Mouse (Mus musculus) left cerebral cortex, postnatal 14 days (tissue): ENCODE data around the gene Irf2bp1. TPM values are rescaled to one million over a fixed set of nuclear protein-coding genes. Genes with fewer than 3 reads are reported as not detected.

ENCODE experiments used
- DNase-seq, 2 experiments: peaks; one replicate each; pipeline ENCODE4 v3.0.0; 2021 to 2022; ENCODE audit warnings: low spot score in 2 of 2, mixed read lengths in 1 of 2
- intact Hi-C: fragments of 180-260 bp; cut with DNase I; formaldehyde crosslinking; loops from one replicate; pipeline ENCODE4 v1.15.1; 2025
- total RNA-seq, 2 experiments: library from RNA; stranded (reverse); gene quantifications; 2 replicates each; pipeline ENCODE4 v1.2.3; 2021

The Irf2bp1 gene
- total RNA-seq, 2 experiments from 2014 or later: 42.5 to 45.2 TPM

DNA sequence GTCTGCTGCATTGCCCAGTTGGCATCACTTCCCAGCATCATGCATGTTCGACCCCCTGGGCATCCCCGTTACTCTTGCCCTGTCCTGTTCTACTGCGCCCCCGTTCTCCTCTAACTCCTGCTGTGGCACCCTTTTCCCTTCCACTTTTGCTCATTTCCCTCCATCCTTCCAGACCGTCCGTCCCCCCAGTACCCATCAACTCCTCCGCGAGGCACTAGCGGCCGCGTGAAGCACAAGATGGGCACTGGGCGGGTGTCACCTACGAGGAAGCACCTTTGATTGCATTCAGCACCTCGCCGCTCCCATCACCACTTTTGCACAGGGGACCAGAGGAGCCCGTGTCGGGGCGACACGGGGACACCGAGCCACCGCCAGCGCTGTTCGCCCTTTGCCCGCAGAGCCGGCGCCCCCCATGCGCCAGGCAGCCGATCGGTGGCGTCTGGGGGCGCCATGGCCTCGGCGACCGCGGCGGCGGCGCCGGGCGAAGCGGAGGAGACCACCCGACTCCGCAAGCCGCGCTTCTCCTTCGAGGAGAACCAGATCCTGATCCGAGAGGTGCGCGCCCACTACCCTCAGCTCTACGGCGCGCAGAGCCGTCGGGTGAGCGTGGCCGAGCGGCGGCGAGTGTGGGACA is 12.1 kb upstream of the Irf2bp1 start:
- intact Hi-C loops: loop anchor here (5.0 to 10.0 kb wide), 2 partner anchors 67 to 94 kb away; partner anchors contain the start of gene Nova2
- peak in 1 of 2 experiments; percentile 37 for DNase-seq

DNA sequence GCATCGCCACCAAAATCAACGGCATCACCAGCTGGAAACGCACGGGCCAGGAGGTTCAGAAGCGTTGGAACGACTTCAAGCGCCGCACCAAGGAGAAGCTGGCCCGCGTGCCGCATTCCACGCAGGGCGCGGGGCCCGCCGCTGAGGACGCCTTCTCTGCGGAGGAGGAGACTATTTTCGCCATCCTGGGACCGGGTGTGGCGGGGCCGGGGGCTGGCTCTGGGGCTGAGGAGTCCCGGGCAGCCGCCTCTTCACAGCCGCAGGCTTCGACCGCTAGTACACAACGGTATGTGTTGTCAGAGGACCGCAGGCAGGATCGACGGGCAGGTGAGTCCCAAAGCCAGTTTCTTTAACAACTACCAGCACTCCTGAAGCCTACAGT is 11.6 kb upstream of the Irf2bp1 start:
- peak in 1 of 2 experiments; percentile 57 for DNase-seq
- intact Hi-C loops: loop anchor here (5.0 to 10.0 kb wide), 2 partner anchors 67 to 95 kb away; partner anchors contain the start of gene Nova2

GRCm38 (mm10) chr7:18993036-18993435 is 10.8 kb upstream of the Irf2bp1 start:
- intact Hi-C loops: loop anchor here (5.0 to 10.0 kb wide), 2 partner anchors 68 to 96 kb away; partner anchors contain the start of gene Nova2
- DNase-seq: no peak

- intact Hi-C loops: loop anchor here (10.0 kb wide), 1 partner anchor 74 kb away; the partner anchor contains the start of gene Nova2
- DNase-seq: no peak
Observed at GRCm38 (mm10) chr7:18998835-18999234, 5.0 kb upstream of the Irf2bp1 start.

- intact Hi-C loops: no loop called here
- no peak for DNase-seq
Observed at GRCm38 (mm10) chr7:19000421-19000820, 3.4 kb upstream of the Irf2bp1 start.

- peak in 1 of 2 experiments; percentile 29 for DNase-seq
- intact Hi-C loops: no loop called here
Observed at GRCm38 (mm10) chr7:19001066-19001806, 2.6 kb upstream of the Irf2bp1 start.

DNA sequence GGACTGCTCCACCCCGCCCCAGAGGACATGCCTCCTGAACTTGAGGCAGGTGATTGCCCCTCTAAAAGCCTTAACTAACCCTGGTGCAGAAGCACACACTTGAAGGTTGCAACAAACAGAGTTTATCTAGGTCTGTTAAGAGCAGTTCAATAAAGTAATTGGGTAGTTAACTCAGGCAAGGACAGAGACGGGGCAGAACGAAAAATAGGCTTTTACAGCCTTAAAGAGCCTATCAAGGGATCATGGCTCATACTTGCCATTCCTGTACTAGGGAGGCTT is 2.1 kb upstream of the Irf2bp1 start:
- intact Hi-C loops: no loop called here
- DNase-seq: no peak

DNA sequence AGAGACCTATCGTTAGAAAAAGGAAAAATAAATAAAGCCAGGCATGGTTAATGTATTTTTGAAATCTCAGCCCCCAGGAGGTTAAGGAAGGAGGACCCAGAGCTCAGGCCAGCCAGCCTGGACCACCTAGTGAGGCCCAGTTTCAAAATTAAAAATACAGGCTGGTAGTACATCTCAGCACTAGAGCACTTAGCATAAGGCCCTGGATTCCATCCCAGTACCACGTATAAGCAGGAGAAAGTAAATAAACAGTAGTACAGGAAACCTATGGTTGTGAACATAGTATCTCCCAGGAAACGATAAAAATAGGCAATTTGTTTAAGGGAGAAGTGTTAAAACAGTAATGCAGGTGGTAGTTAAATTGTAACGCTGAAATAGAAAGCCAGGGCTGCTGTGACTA is 1.7 kb upstream of the Irf2bp1 start:
- DNase-seq: no peak
- intact Hi-C loops: no loop called here

GRCm38 (mm10) chr7:19002848-19003498 is 871 bp upstream of the Irf2bp1 start:
- DNase-seq: peak; percentile 80 to 91
- intact Hi-C loops: no loop called here

- DNase-seq: no peak
- intact Hi-C loops: no loop called here
Observed at GRCm38 (mm10) chr7:19004631-19005079, 811 bp downstream of the Irf2bp1 start.

- intact Hi-C loops: no loop called here
- no peak for DNase-seq
Observed at GRCm38 (mm10) chr7:19005417-19006121, 1.7 kb downstream of the Irf2bp1 start.

DNA sequence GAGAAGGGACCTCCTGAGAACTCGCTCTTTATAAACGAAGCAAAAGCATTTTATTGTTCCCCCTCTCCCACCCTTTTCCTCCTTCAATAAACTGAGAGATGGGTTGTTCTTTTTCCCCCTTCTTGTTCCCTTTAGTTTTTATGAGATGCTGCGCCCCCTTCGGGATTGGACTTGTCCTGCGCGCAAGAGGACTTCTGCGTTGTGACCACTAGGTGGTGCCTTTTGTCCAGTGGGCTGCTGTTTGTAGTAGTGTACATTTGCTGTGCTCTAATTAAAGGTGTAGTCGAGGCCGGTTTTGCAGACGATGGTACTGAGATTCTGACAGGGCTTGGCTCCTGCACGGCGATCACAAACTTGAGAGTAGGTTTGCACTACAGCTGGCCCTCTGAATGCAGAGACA is 2.6 kb downstream of the Irf2bp1 start:
- DNase-seq: peak; percentile 86 to 92
- intact Hi-C loops: no loop called here

- DNase-seq: no peak
- intact Hi-C loops: no loop called here
Observed at GRCm38 (mm10) chr7:19007026-19007977, 3.5 kb downstream of the Irf2bp1 start.

- intact Hi-C loops: no loop called here
- no peak for DNase-seq
Observed at GRCm38 (mm10) chr7:19010581-19010980, 6.7 kb downstream of the Irf2bp1 start.

DNA sequence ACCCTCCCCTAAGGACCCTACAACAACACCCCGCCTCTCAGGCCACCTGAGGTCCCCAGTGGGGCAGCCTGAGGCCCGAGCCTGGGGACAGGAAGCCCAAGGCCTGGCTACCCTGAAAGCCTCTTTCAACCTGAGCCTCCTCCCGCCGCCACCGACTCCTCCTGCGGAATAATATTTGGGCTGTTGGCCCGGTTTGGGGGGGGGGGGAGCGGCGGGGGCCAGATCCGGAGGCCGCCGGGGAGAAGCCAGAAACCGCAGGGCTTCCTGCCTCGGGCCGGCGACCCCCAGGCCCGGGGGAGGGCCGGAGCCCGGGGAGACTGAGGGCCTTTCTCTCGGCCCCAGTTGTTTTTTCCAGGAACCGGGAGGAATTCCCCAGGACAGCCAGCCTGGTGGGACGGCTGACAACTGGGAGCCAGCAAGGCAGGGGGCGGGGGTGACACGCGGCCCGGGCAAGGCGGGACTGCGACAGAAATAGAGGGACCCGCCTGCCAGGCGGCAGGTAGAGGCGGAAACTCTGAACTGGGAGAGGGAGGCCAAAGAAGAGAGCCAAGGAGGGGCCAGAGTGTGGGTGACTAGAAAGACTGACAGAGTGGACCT is 8.3 kb downstream of the Irf2bp1 start:
- intact Hi-C loops: no loop called here
- no peak for DNase-seq

DNA sequence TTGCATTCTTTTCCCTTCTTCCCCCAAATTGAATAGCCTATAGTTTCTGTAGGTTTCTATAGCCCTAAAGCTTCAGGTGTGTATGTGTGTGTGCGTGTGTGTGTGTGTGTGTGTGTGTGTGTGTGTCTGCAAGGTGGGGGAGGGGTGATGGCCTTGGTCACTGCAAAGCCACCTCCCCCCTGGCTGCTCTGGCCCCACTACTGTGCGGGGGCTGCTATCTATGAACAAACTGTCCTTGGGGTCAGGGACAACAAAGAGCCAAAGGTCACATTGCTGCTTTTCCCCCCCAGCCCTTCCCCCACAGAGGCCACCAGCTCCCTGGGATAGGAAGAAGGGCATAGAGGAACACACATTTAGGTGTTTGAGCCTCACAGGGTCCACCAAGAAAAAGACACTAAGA is 9.0 kb downstream of the Irf2bp1 start:
- DNase-seq: no peak
- intact Hi-C loops: no loop called here

DNA sequence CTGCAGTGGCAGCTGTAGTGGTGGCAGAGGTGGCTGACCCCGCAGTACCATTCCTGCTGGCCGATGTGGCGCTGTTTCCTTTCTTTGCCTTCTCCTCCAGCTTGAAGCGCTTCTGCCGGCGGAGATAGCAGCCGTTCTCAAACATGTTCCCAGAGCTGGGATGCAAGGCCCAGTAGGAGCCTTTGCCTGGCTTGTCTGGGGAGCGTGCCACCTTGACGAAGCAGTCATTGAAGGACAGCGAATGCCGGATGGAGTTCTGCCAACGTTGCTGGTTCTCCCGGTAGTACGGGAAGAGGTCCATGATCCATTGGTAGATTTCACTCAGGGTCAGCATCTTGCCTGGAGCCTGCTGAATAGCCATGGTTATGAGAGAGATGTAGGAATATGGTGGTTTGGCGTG is 10.6 kb downstream of the Irf2bp1 start:
- no peak for DNase-seq
- intact Hi-C loops: no loop called here

GRCm38 (mm10) chr7:19016042-19016441 is 12.2 kb downstream of the Irf2bp1 start:
- intact Hi-C loops: no loop called here
- no peak for DNase-seq
